Mouse (Mus musculus): Measurements from ENCODE around the gene Gm20532. TPM values are rescaled to one million over a fixed set of nuclear protein-coding genes. Genes with fewer than 3 reads are reported as not detected.

The Gm20532 gene
- polyA plus RNA-seq, 1 experiment, result not detected

DNA sequence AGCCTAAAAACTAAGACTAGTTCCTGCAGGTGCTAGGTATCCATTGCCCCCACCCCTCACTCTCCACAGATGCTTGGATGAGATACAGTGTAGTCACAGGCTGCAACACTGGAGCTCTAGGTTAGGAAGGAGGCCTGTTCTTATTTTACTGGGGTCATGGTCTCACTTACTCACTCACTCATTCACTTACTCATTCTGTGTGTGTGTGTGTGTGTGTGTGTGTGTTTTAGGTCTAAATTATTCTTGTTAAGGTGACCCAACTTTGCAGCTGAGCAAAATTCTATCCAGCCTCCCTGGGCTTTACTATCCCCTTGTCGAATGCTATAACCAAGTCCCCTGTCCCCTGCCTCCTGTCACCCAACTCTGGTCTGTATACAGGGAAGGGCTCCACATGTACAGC is 15.2 kb downstream of the Gm20532 start:
- TF ChIP-seq GATA1 (IDR thresholded peaks at IDR 0.05; ENCODE audit: low read length), result no peak

GRCm38 (mm10) chr2:26602631-26603030 is 16.2 kb downstream of the Gm20532 start:
- no peak for TF ChIP-seq GATA1 (IDR thresholded peaks at IDR 0.05; ENCODE audit: low read length)

GRCm38 (mm10) chr2:26603159-26603558 is 16.7 kb downstream of the Gm20532 start:
- TF ChIP-seq GATA1 (IDR thresholded peaks at IDR 0.05; ENCODE audit: low read length), result no peak

- no peak for TF ChIP-seq GATA1 (IDR thresholded peaks at IDR 0.05; ENCODE audit: low read length)
Measured at GRCm38 (mm10) chr2:26603720-26604671, 17.6 kb downstream of the Gm20532 start, which contains the start of gene Agpat2. Gene Agpat2 (minus strand): TSS chr2:26604417.

GRCm38 (mm10) chr2:26605331-26605730 is 18.9 kb downstream of the Gm20532 start:
- no peak for TF ChIP-seq GATA1 (IDR thresholded peaks at IDR 0.05; ENCODE audit: low read length)

GRCm38 (mm10) chr2:26606579-26606978 is 20.1 kb downstream of the Gm20532 start:
- TF ChIP-seq GATA1 (IDR thresholded peaks at IDR 0.05; ENCODE audit: low read length), result no peak

DNA sequence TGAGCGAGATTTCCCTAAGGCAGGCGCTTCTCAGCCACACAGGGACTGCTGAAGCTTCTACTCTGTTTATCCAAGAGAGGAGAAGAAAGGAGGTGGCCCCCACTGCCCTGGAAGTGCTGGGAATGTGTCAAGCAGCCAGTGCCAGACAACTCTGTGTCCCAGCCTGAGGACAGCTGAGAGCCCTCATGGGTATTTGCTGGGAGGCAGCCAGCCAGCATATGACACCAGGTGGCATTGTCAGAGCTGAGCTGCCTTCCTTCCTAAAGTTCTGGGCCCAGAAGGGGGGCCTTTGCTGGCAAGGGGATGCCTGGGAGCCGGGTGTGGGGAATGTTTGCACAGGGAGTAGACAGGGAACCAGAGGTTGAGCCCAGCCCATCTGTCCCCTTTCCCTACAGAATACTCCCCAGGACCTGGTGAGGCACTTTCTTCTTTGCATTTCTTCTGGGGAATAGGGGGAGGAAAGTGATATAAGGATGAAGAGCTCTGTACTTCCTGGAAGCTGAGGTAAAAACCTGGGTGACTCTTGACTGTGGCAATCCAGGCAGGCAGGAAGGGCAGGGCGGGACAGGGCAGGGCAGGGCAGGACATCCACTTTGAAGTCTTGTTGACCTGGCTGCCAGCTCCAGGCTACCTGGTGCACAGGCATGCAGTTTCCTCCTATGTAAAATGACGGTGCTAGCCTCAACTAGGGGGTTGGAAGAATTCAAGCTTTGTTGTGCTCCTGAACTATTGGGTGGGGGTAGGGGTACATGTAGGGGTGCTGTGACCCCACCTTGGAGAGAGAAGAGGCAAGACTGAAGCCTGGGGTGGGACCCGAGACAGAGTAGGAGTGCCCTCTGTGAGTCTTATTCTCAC is 20.8 kb downstream of the Gm20532 start:
- TF ChIP-seq GATA1 (IDR thresholded peaks at IDR 0.05; ENCODE audit: low read length), result no peak

DNA sequence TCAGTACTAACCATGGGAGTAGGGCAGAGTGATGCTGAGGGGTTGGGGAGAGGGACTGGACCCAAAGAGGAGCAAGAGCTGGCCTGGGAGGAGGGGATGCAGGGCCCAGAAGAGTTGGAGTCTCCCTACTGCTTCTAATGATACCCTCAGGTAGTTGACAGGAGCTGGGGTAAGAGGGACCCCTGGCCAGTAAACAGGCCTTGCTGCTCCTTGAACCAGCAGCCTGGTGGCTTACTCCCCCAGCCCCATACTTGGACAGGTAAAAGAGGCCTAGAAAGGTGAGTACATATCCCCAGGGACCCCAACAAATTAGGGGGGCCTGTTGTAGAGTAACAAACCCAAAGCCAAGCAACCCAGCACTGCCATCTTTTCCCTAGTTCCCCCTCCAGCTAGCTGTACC is 22.3 kb downstream of the Gm20532 start:
- no peak for TF ChIP-seq GATA1 (IDR thresholded peaks at IDR 0.05; ENCODE audit: low read length)

DNA sequence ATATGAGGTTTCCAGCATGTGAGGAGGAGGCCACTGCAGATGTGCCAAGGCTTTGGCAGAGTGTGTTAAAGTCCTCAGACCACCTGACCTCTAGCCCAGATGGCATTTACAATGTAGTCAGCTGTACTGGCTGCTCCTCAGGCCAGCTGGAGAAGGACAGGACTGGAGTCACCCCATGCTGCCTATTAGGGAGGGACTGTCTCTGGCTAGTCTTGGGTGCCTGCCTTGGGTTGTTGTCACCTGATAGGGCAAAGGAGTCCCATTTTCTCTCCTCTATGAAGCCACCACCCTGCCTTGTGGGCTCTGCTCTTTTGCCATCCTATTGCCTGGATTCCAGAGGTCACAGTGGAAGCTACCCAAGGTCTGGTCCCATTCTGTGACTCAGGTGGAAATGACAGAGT is 22.8 kb downstream of the Gm20532 start:
- no peak for TF ChIP-seq GATA1 (IDR thresholded peaks at IDR 0.05; ENCODE audit: low read length)

DNA sequence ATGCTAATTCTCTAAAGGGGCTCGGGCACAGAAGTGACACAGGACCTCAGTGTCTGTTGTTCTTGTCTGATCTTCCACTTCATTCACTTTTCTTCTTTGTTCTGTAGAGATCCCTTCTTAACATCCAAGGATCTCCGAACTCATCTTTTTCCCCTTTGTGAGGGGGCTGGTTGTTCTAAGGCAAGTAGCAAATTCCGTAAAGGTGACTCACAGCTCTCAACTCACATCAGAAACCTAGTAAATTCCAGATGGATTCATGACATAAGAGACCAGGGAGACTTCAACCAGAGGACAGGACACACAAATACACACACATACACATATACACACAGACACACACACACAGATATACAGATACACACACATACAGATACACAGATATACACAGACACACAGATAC is 24.1 kb downstream of the Gm20532 start:
- TF ChIP-seq GATA1 (IDR thresholded peaks at IDR 0.05; ENCODE audit: low read length), result no peak

DNA sequence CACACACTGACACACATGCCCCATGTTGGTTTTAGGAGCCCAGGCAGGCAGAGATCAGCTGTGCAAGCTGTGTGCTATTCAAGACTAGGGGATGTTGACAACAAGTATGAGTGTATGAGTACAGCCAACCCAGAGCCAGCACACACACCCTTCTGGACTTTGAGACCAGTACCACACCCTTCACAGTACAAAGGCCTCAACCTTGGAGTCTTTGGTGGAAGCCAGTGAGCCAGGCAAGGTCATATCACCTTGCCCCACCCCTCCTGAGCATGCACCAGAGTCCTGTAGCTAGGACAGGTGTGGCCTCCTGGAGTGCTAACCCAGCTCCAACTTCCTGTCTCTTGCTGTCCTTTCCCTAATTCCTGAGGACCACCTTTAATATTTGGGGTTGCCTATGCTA is 24.6 kb downstream of the Gm20532 start:
- TF ChIP-seq GATA1 (IDR thresholded peaks at IDR 0.05; ENCODE audit: low read length), result no peak

DNA sequence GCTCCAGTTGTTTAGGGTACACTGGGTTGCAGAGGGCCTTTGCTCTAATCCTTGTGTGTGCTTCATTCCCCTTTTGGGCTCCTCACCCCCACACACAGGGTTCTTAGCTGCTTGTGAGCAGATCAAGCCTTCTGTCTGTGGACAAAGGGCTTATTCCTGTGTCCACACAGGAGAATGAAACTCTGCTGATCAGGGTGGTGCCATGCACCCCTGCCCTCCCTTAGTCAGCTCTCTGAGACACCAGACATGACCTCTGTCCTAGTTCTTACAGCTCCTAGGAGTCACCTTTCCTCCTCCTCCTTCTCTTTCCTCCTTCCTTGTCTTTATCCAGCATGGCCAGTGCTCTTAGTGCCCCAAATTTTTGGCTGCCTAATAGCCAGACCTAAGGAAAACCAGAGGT is 25.5 kb downstream of the Gm20532 start:
- TF ChIP-seq GATA1 (IDR thresholded peaks at IDR 0.05; ENCODE audit: low read length), result no peak

DNA sequence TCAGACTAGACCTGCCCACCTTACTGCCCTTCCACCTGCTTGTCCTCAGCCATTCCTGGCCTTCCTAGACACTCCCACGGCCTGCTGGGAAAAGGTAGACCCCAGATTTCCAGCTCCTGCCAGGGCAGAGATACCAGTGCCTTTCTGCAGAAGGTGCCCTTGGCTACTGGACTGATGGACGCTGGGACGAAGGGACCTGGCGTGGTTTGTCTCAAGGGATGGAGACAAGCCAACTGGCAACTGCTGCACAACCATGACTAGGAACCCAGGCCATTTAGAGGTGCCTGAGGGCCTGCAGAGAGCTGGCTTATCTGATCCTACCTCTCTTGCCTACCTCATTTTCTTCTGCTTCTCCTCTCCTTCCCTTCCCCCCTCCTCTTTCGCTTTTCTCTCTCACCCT is 28.5 kb downstream of the Gm20532 start:
- no peak for TF ChIP-seq GATA1 (IDR thresholded peaks at IDR 0.05; ENCODE audit: low read length)

GRCm38 (mm10) chr2:26615459-26616124 is 29.2 kb downstream of the Gm20532 start:
- no peak for TF ChIP-seq GATA1 (IDR thresholded peaks at IDR 0.05; ENCODE audit: low read length)

- TF ChIP-seq GATA1 (IDR thresholded peaks at IDR 0.05; ENCODE audit: low read length), result no peak
Measured at GRCm38 (mm10) chr2:26617331-26617730, 30.9 kb downstream of the Gm20532 start.

DNA sequence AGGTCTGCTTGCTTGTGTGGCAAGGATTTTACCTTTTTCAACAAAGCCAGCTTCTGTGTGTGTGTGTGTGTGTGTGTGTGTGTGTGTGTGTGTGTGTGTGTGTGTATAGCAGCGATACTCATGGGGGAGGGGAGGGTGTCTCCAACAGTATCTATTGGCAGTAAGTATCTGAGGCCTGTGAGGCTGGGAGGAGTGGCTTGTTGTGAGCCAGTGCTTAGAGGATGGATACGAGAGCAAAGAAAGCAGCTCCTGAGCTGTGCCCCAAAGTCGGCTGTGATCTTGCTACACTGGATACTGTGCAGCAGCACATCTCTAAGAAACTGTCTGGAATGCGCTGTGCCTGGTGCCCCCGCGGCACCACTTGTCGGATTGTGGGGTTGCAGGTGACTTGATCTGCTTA is 31.5 kb downstream of the Gm20532 start:
- no peak for TF ChIP-seq GATA1 (IDR thresholded peaks at IDR 0.05; ENCODE audit: low read length)
